Mouse (Mus musculus): ENCODE measurements at regions not wholly inside any gene's neighbourhood (a gene's known extent, or its start where the extent isn't known, plus 50 kb on each side); places are given as distances from the start of the nearest gene placed in this dataset.

DNA sequence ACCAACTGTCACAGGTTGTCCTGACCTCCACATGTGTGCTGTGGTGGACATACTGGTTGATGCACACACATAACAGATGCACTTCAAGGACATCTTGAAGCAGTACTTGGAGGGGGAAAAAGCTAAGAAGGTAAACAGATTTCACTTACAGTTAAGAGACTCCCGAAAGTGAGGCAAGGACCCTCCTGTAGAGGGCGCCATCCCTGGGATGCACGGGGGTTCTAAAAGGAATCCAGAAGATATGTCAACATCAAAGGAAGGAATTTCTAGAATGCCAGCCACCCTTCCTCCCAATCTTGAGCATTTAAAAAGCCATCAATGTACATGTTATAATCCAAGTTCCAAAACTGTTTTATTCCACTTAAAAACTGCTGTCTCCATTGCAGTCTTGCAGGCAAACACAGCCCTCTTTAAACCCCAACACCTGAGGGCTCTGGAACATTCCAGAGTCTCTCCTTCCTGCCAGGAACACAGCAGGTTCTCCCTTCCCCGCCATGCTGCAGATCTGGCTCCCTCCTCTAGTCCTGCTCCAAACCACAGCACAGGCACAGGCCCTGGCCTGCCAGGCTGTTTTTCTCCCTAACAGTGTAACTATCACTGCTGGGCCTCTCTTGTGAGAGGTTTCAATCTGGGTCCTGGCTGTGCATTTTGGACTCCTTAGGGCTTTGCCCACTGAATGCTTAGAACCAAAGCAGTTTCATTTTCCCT is 200.8 kb upstream of the Mkln1 start:
- H3K4me3 ChIP-seq (ENCODE audit: control insufficient read depth, insufficient read depth, low read length), result no peak overlapping the region
- no peaks in the 10 kb centered on the region for H3K36me3 ChIP-seq (ENCODE audit: control insufficient read depth, insufficient read depth, low read length)
- TF ChIP-seq CTCF (IDR thresholded peaks at IDR 0.05; ENCODE audit: borderline replicate concordance, control insufficient read depth, extremely low read depth, insufficient read depth, low read length, poor library complexity) (no peak), POLR2A (IDR thresholded peaks at IDR 0.05; ENCODE audit: control insufficient read depth, extremely low read depth, insufficient read depth, low read length, poor library complexity) (no peak)
- no peak for DNase-seq
- no peaks in the 10 kb centered on the region for H3K4me1 ChIP-seq (replicated peaks; ENCODE audit: control insufficient read depth, insufficient read depth, low read length)
- WGBS, result 65% methylated on average over 4 of the region's 4 CpGs
- H3K27ac ChIP-seq (ENCODE audit: control insufficient read depth, insufficient read depth, low read length), result no peak overlapping the region
- H3K27me3 ChIP-seq (ENCODE audit: control insufficient read depth, insufficient read depth, low read length), result no peaks in the 10 kb centered on the region

DNA sequence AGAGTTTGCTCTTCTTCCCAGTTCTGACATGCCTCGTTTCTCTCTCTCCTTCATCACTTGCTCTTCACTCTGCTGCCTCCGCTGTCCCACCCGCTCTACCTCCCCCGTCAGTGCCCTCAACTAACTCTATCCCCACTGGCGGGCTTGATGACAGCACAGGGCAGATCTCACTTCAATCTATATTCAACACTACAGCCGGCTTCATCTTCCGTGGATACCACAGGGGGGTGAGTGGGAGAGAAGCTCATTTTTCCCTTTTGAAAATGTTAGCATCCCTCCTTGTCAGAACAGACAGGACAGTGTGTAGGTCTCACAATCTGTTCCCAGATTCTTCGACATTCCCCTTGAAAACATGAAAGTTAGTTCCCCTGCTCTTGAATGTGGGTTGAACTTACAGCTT is 200.2 kb upstream of the Mkln1 start:
- TF ChIP-seq CTCF (IDR thresholded peaks at IDR 0.05; ENCODE audit: borderline replicate concordance, control insufficient read depth, extremely low read depth, insufficient read depth, low read length, poor library complexity), result no peak
- no peak for TF ChIP-seq POLR2A (IDR thresholded peaks at IDR 0.05; ENCODE audit: control insufficient read depth, extremely low read depth, insufficient read depth, low read length, poor library complexity)
- no peak for DNase-seq
- Histone ChIP-seq H3K27ac (ENCODE audit: control insufficient read depth, insufficient read depth, low read length) (no peak overlapping the region), H3K4me1 (replicated peaks; ENCODE audit: control insufficient read depth, insufficient read depth, low read length) (no peaks in the 10 kb centered on the region), H3K4me3 (ENCODE audit: control insufficient read depth, insufficient read depth, low read length) (no peak overlapping the region), H3K27me3 (ENCODE audit: control insufficient read depth, insufficient read depth, low read length) (no peaks in the 10 kb centered on the region), H3K36me3 (ENCODE audit: control insufficient read depth, insufficient read depth, low read length) (no peaks in the 10 kb centered on the region)
- 81% methylated on average over 8 of the region's 8 CpGs for WGBS

DNA sequence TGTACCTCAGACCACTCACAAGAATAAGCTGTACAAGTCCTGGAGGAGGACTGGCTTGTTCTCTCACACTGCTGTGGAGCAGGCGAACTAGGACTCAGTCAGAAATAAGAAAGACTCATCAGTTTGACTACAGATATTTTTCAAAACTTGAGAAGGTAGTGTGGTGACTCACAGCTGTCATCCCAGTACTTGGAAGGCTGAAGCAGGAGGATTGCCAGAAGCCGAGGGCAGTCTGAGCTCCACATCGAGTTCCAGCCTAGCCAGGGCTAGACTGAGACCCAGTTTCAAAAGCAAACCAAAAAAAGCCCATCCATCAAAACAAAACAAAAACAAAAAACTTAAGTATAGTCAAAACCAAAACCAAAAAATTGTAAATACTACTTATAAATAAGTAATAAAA is 197.8 kb upstream of the Mkln1 start:
- Histone ChIP-seq H3K36me3 (ENCODE audit: control insufficient read depth, insufficient read depth, low read length) (no peaks in the 10 kb centered on the region), H3K27ac (ENCODE audit: control insufficient read depth, insufficient read depth, low read length) (no peak overlapping the region), H3K4me3 (ENCODE audit: control insufficient read depth, insufficient read depth, low read length) (no peak overlapping the region), H3K4me1 (replicated peaks; ENCODE audit: control insufficient read depth, insufficient read depth, low read length) (no peaks in the 10 kb centered on the region), H3K27me3 (ENCODE audit: control insufficient read depth, insufficient read depth, low read length) (no peaks in the 10 kb centered on the region)
- 89% methylated on average over 3 of the region's 3 CpGs for WGBS
- TF ChIP-seq CTCF (IDR thresholded peaks at IDR 0.05; ENCODE audit: borderline replicate concordance, control insufficient read depth, extremely low read depth, insufficient read depth, low read length, poor library complexity) (no peak), POLR2A (IDR thresholded peaks at IDR 0.05; ENCODE audit: control insufficient read depth, extremely low read depth, insufficient read depth, low read length, poor library complexity) (no peak)
- DNase-seq, result no peak

DNA sequence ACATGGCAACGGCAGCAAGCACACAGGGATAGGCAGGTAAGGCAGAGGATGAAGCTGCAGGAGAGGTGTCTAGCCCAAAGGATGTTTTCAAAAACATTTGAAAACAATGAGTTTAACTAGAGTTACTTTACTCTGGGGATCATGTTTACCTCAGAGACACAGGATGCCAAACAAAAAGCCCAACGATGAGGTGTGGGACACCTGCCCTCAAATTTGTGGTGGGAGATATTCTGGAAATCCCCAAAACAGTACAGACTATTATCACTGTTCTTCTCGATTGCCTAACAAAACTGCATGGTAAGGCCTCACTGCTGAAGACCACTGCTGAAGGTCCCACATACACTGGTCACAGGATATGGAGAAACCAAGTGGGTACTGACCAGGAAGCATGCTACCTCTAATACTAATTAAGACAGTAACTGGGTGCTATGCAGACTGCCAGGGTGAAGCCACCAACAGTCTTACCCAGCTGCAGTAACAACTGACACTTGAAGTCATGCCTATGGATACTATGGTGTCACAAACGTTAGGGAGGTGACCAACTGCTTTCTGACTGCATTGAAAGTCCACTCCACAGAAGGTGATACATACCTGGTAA is 197.1 kb upstream of the Mkln1 start:
- Histone ChIP-seq H3K36me3 (ENCODE audit: control insufficient read depth, insufficient read depth, low read length) (no peaks in the 10 kb centered on the region), H3K4me1 (replicated peaks; ENCODE audit: control insufficient read depth, insufficient read depth, low read length) (no peaks in the 10 kb centered on the region), H3K27me3 (ENCODE audit: control insufficient read depth, insufficient read depth, low read length) (no peaks in the 10 kb centered on the region), H3K4me3 (ENCODE audit: control insufficient read depth, insufficient read depth, low read length) (no peak overlapping the region), H3K27ac (ENCODE audit: control insufficient read depth, insufficient read depth, low read length) (no peak overlapping the region)
- 88% methylated on average over 4 of the region's 4 CpGs for WGBS
- DNase-seq, result no peak
- TF ChIP-seq POLR2A (IDR thresholded peaks at IDR 0.05; ENCODE audit: control insufficient read depth, extremely low read depth, insufficient read depth, low read length, poor library complexity), result no peak
- no peak for TF ChIP-seq CTCF (IDR thresholded peaks at IDR 0.05; ENCODE audit: borderline replicate concordance, control insufficient read depth, extremely low read depth, insufficient read depth, low read length, poor library complexity)

DNA sequence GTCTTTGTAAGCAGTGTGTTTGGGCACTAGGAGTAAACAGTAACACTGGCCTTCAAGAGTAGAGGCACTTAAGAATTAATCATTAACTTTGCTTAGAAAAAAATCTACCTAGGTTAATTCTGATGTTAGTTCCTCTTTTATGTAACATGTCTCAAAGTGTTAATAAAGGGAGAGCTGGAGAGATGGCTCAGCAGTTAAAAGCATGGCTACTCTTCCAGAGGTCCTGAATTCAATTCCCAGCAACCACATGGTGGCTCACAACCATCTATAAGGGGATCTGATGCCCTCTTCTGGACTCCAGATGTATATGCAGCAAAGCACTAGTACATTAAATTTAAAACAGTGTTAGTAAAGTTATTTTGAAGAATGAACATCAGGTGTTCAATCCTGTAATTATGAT is 195.9 kb upstream of the Mkln1 start:
- TF ChIP-seq POLR2A (IDR thresholded peaks at IDR 0.05; ENCODE audit: control insufficient read depth, extremely low read depth, insufficient read depth, low read length, poor library complexity), result no peak
- no peak for TF ChIP-seq CTCF (IDR thresholded peaks at IDR 0.05; ENCODE audit: borderline replicate concordance, control insufficient read depth, extremely low read depth, insufficient read depth, low read length, poor library complexity)
- DNase-seq, result no peak
- Histone ChIP-seq H3K27me3 (ENCODE audit: control insufficient read depth, insufficient read depth, low read length) (no peaks in the 10 kb centered on the region), H3K36me3 (ENCODE audit: control insufficient read depth, insufficient read depth, low read length) (no peaks in the 10 kb centered on the region), H3K27ac (ENCODE audit: control insufficient read depth, insufficient read depth, low read length) (no peak overlapping the region), H3K4me3 (ENCODE audit: control insufficient read depth, insufficient read depth, low read length) (no peak overlapping the region), H3K4me1 (replicated peaks; ENCODE audit: control insufficient read depth, insufficient read depth, low read length) (no peaks in the 10 kb centered on the region)

DNA sequence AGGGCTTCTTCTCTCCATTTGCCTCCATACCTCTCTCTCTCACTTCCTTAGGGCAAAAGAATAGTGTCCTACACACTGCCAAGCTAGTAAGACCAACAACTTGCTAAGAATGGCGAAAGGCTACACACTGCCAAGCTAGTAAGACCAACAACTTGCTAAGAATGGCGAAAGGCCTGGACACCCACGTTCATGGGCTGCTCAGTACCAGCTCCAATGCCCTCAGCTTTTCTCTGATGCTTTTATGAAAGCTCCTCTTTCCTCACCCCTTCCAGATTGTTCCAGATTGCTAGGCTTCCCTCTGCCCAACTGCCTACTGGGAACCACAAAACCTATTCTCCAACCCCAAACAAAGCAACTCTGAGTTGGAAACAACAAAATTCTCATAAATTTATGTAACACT is 194.1 kb upstream of the Mkln1 start:
- H3K27ac ChIP-seq (ENCODE audit: control insufficient read depth, insufficient read depth, low read length), result no peak overlapping the region
- 96% methylated on average over 3 of the region's 3 CpGs for WGBS
- H3K4me3 ChIP-seq (ENCODE audit: control insufficient read depth, insufficient read depth, low read length), result no peak overlapping the region
- 0 out of 2 replicates have a peak, but pooled peaks cover 3% of the 10 kb centered on the region for H3K4me1 ChIP-seq (replicated peaks; ENCODE audit: control insufficient read depth, insufficient read depth, low read length)
- DNase-seq, result no peak
- H3K27me3 ChIP-seq (ENCODE audit: control insufficient read depth, insufficient read depth, low read length), result no peaks in the 10 kb centered on the region
- H3K36me3 ChIP-seq (ENCODE audit: control insufficient read depth, insufficient read depth, low read length), result no peaks in the 10 kb centered on the region
- TF ChIP-seq CTCF (IDR thresholded peaks at IDR 0.05; ENCODE audit: borderline replicate concordance, control insufficient read depth, extremely low read depth, insufficient read depth, low read length, poor library complexity) (no peak), POLR2A (IDR thresholded peaks at IDR 0.05; ENCODE audit: control insufficient read depth, extremely low read depth, insufficient read depth, low read length, poor library complexity) (no peak)

Measured in thymus, adult 2 months (tissue).